Mouse (Mus musculus): ENCODE measurements around the gene Trpv4.

Gene Trpv4

DNA sequence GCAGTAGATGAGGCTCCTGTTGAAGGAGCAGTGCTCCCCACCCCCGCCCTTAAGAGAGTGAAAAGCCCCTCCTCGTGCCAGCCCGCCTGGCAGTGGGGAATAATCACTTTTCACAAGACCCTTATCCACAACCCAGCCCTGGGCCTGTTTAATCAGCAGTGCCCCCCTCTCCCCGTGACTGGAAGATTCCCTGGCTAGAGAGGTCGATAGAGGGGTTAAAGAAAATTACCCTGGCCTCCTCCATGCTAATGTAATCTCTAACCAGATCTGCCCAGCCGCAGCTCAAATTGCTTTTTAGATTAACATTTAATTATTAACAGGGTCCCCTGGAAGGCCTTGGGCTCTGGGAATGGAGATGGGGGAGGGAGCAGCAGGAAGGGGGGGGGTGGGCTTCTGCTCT is 69.2 kb downstream of the Trpv4 start:
- peak in 1 of 2 experiments; percentile 56 for DNase-seq

DNA sequence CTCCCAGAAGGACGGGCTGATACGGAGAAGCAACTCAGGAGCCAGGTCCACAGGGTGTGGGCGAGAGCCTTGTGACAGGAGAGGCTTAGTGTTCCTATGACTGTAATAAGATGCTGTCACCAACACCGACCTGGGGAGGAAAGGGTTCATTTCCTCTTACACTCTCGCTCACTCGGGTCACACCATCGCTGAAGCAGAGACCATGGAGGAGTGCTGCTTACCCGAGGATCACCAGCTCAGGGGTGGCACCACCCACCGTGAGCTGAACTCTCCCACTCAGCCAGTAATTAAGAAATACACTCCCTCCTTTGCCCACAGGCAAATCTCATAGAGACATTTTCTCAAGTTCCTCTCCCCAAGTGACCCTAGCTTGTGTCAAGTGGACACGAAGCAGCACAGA is 69.8 kb downstream of the Trpv4 start:
- peak in 1 of 2 experiments; percentile 65 for DNase-seq

DNA sequence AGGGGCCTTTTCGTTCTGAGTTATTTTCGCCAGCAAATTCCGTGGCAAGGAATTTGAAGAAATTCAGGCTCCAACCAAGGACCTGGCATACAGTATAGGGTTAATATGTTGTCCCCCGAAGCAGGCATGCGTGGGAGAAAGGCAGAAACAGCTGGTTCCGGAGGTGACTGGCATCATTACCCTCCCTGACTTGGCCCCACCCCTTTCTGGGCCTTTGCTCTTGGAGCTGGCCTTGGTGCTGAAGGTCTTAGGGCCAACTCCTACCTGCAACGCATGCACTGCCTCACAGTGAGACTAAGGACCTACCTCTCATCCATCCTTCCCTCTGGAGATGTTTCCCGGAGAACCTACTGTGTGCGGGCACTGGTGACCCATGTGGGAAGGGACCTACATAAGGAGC is 70.3 kb downstream of the Trpv4 start:
- DNase-seq = peak; percentile 90 to 94

DNA sequence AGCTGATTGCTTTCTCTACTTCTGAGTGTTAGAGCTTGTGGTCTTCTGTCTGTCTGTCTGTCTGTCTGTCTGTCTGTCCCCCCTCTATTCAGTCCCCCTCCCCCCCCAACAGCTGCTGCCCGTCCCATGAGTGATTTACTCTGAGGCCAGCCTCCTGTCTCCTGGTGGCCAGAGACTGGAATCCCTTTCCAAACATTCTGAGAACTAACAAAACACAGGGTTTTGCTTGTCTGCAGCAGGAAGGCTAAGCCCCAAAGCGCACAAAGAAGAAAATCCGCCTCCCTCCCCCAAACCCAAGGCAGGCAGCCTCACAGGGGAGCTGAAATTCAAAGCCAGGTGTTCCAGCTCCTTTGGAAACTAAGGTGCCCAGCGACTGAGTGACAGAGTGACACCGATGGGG is 72.5 kb downstream of the Trpv4 start:
- peak in 1 of 2 experiments; percentile 62 for DNase-seq

DNA sequence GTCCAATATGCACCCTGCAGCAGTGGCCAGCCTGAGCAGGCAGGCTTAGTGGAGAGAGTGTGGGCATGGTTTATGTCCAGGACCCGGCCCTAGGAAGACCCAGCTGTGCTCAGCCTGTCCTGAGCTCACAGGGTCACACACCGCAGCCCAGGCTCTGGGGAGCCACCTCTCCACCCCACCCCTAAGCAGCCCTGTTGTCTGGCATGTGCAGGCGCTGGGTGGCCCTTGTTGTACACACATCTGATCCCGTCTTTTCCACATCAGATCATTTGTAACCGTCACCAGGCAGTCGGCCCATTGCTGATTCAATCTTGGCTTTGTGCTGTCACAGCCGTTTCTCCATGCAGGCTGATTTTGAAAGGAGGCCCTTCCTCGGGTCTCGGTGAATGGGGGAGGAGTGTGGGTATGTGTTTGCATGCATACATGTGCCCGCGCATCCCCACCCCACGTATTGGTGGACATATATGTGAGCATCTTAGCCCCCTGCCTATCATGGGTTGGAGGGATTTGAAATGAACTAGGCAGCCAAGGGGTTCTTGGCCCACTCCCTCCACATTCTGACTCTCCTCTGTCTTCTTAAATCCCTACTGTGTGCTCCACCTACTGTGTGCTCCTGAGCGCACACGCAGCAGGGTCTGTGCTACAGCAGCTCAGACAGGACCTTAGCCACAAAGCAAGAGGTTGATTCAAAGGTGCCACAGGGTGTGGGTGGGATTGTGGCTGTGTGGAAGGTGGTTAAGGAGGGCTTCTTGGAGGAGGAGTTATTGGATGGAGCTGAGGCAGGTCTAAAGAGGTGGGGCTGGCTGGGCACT is 73.7 kb downstream of the Trpv4 start:
- no peak for DNase-seq

DNA sequence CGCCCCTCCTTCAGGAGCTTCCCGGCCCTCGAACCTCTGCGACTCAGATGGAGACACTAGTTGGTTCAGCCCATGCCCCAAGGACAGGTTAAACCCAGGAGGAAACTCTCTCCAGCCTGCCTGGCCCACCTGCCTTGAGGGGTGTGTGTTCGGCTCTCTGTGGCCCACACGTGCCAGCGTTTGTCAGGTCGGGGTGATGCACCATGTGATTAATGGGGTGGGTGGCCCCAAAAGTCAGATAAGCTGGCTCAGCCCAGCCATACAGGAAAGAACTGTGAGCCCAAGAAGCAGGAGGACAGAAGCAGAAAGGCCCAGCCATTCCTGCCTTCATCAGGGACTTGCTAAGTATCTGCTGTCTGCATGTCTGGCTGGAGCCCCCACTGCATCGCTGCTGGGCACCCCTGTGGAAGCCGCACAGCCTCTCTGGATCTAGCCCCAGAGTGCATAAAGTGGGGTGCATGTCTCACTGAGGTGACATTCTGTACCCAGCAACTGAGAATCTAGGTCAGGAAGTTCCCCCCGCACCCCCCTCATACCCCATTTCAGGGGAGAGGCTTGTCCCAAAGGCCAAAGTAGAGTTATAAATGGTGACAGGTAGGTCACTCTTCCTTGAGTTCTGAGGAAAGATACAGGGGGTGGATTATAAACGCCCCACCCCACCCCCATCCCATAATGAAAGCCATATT is 74.6 kb downstream of the Trpv4 start:
- no peak for DNase-seq

DNA sequence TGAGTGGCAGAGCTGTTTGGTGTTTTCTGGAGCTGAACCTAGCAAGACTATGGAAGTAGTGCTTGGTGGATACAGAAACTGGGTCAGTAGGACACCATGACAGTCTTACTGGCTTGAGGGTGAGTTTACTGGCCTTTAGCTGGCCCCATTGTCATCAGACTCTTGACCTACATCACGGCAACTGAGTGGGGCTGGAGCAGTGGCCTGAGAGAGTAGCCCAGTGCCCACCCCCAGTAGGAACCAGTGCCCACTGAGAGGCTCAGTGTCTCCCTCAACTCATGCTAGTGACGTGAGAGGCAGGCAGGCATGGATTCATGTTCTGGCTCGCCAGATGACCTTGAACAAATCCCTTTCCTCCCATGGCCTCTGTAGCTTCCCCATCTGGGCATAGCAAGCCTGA is 75.2 kb downstream of the Trpv4 start:
- no peak for DNase-seq

DNA sequence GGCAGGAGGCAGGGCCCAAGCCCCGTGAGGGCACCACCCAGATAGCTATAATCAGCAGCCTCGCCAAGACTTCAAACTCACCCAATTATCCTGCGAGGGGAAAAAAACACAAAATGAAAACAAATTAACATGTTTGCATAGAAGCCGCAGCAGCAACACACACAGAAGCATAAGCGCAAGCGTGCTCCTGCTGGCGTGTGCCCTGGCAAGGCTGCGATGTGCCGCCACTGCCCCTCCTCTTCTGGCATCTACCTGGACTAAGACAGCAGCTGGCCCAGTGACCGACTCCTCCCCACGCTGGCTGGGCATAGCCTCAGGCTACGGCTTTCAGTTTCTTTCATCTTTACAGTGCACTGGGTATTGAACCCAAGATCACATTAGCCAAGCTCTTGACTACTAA is 76.7 kb downstream of the Trpv4 start:
- no peak for DNase-seq

DNA sequence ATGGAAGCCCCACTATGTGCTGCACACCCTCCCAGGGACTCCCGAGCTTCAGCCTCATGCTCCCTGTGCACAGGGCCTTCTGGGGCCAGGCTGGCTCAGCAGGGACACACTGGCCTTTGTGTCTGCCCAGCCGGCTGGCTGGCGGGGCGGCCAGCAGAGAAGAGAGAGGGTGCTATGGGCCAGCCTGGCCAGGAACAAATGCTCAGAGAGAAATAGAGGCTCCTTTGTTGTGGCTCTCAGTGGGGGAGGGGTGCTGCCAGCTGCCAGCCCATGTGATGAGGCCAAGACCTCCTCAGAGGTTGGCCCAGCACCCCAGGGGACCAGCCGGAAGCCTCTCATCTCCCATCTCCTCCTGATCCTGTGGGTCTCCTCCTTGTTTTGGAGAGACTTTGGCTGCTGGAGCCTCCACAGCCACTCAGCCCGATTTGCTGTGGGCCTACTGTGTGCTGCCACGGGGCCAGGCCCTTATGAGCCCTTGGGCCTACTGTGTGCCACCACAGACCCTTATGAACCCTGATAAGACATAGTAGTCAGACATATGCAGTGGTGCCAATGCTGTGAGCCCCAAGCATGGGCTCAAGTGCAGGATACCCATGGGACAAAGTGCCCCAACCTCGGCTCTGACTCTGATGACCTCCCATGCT is 78.4 kb downstream of the Trpv4 start:
- no peak for DNase-seq

DNA sequence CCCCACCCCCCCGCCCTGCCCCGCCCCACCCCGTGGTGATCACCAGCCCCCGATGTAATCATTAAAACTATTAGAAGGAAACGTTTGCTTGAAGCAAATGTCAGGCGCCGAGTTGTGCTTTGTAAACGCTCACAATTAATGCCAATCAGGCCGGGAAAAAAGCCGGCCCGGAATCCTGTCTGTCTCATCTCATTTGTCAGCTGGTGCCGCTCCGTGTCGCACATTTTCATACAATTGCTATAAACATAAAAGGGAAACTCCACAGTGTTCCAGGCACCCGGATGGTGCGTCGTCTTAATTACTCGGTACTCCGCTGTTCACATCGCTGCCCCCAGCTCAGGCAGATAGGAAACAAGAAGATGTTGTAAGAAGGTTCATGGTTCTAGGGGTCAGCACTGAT is 79.9 kb downstream of the Trpv4 start:
- DNase-seq = no peak

DNA sequence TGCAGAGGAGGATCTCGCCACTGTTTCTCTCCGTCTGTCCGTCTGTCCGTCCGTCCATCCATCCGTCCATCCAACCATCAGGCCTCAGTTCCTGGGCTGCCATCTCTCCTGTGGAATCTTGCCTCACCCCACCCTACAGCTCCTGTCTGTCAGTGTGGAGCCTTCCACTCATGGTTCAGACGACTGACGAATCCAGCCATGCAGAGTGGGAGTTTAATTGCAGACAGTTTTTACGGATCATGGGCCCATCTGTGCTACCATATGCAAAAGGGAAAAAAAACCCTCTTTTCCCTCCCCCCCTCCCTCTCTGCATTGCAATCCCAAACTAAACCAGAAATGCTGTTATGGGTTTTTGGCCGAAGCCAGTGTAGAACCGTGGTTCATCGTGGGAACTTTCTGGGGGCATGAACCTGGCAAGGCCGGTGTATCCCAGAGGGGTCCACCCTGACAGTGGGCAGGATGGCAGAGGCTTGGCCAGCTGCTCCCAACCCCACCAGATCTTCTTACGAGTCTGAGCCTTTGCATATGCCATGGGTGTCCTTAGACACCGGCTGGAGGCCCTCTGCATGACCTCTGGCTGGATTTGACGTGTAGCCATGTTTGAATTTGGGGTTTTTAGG is 82.1 kb downstream of the Trpv4 start:
- no peak for DNase-seq

DNA sequence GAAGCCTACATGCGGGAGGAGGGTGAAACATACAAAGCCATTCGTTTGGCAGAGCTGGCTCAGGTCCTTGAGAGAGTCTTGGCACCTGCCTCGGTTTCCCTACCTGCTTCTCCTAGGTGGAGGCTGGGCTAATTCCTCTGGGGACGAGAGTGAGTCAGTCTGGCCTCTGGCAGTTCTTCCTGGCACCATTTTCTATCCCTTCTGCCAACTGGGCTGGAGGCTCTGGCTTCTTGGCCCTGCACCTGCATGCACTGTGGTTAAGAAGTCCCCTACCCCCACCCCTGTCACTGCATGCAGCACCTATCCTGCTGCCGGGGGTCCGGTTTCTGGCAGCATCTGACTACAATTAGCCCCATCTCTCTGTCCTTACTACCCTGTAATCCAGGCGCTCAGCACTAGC is 82.7 kb downstream of the Trpv4 start:
- DNase-seq = no peak

DNA sequence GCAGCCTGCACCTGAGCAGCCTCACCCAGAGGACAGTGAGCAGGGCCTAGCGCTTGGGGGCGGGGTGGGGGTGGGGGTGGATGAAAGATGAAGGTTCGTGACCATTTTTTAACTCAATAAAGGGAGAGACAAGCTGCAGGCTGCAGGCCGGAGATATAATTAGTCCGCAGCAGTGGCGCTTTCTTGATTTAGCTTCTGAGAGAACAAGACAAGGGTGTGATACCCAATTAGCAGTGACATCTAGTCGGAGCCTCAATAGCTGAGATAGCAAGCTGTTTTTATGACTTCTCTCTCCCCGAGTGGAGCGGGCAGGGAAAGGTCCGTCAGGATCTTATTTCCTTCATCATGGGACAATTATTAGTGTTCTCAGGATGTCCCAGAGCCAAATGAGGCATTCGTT is 83.2 kb downstream of the Trpv4 start:
- no peak for DNase-seq

DNA sequence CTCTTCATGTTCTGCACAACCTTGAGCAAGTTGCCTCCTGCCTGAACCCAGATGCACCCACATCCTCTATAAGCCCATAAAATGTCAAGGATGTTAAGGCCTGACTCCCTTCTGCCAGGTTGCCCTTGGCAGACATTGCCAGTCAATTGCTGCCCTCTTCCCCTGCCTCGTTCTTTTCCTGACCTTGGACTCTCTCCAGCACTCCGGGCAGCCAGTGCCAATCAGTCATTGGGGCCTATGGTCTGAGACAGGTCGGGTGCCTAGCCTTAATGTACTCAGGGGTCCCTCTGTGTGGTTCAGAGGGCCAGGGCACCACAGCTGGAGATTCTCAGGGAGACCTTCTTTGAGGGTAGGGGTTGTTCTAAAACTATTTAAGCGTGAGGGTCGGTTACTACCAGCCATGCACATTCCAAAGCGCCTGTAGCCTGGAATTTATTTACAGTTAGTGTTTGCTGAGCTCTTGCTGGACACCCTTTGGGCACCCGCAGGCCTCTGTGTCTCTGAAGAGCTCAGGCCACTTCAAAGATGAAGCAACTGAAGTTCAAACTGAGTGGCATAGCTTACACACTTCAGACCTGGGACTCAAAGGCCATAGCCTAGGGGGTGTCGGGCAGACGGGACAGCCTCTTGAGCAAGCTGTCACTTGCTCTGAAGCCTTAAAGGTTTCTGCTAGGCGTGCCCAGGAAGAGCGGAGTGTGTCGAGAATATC is 84.1 kb downstream of the Trpv4 start:
- DNase-seq = no peak

DNA sequence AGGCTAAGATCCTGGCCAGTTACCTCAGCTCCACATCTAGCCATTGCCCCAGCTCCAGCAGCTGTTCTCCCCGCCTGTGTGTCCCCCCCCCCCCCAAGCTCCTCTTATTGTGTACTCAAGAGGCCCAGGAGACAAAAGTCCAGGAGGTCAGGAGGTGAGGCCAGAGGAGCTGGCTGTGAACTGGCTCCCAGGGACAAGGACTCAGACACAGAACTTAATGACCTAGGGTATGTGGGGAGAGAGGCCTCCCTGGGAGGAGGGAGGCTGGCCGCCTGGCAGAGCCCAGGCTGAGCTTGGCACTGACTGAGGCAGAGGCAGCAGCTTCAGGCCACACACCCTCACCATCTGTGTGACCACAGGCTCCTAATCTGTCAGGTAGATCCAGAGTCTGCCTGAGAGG is 85.2 kb downstream of the Trpv4 start:
- peak in 1 of 2 experiments; percentile 32 for DNase-seq

Data from kidney, postnatal 4 days (tissue).